Mouse (Mus musculus) cerebellum, postnatal 25 days (tissue): ENCODE measurements at regions not wholly inside any gene's neighbourhood (a gene's known extent, or its start where the extent isn't known, plus 50 kb on each side); places are given as distances from the start of the nearest gene placed in this dataset.

Experiments used
- DNase-seq, 2 experiments: peaks; one replicate each; pipeline ENCODE4 v3.0.0; 2021; ENCODE audit warnings: mixed read lengths in 2 of 2

DNA sequence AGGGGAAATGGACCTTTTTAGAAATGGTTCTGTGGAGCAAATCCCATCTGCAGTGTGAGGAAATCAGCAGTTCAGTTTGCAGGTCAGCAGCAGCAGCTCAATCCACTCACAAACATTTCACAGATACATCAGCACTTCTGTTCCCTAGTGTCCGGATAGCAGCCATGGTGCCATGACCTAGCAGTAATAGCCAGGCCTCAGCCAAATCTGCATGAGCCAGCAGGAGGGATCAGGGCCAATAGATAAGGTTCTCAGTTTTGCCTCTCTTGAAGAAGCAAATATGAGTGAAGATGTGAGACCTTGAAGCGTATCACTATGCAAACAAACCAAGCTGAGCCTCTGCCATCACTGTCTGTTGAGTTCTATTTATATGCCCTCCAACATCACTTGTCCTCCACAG lies 380.7 kb upstream of the Chrm3 start:
- no peak for DNase-seq

DNA sequence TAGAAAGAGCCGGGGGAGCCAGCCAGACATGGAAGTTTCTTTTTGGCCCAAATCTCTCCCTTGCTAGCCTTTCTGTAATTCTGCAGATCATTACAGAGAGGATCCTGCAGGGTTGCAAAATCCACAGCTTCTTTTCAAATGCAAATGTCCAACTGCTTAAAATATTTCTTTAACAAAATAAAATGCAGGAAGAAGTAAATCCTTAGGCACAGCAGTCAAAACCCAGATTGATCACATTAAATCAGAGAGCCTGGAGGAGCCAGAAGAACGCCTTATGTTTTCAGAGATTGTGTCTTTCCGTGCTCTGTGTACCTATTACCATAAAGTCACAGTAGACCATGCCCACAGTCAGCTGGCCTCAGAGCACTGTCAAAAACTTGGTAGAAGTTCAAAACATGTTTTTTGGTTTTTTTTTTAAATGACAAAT lies 365.1 kb upstream of the Chrm3 start:
- no peak for DNase-seq

DNA sequence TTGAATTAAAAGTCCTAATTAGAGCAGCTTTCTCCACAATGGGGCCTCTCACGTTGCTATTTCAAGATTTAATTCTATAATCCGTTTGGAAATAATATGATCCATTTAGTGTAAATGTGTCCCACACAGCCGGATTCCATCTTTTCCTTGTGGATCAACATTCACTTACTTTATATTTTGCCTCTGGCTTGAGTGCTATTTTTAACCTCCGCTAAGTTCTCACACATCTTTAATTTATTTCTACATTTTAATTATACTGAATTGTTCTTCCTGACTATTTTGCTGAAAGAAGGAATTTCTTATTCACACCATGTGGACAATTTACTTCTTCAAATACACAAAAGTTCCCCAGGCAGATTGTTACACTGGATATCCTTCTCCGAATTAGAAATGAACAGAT lies 364.7 kb upstream of the Chrm3 start:
- no peak for DNase-seq

DNA sequence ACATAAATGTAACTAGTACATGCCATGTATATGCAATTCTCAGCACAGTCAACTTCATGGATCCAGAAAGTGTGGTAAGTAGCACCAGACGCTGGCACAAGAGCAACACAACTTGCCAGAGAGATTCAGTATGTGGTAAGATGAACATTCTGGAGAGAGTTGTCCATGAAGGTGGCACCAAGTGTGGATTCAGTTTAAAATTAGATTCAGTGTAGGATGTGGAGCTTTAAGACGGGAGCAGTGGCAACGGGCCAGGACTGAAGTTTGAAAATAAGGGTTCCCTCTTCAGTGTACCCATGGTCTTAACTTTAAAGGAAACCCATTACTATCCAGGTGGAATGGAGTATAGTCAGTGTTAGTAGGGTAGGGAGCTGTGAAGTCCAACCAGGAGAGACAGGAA lies 360.0 kb upstream of the Chrm3 start:
- DNase-seq, result no peak

DNA sequence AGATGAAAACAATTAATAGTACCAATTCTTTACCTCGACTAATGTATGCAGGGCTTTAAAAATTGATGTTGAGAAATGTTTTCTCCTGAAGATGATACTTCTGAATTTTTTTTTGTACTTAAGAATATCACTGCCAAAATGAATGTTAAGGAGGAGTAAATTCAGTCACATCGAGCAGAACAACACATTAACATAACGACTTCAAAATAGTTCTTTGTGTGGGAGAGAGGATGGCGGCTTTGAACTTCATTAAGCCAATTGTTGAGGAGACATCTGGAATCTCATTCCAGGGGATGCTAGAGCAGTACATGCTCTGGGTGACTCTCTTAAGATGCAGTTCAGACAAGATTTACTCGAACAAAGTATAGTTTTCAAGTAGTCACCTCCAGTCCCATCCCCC lies 350.8 kb upstream of the Chrm3 start:
- no peak for DNase-seq

DNA sequence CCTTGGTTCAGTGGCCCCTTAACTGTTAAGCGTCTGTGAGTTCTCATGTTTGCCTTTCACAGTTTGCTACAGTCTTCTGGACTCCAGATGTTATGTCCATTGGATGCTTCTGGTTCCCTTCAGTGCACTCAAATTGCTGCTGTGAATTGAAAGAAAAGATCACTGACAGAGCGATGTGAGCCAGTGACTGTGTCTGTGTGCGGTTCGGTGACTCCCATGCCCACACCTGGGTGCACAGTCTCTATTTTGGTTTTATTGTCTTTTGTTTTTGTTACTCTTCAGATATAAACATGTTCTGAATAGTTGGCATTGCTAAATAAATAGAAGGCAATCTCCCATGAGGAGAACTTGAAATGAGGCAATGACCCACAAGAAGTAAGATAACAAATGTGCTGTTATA lies 350.3 kb upstream of the Chrm3 start:
- DNase-seq, result no peak

DNA sequence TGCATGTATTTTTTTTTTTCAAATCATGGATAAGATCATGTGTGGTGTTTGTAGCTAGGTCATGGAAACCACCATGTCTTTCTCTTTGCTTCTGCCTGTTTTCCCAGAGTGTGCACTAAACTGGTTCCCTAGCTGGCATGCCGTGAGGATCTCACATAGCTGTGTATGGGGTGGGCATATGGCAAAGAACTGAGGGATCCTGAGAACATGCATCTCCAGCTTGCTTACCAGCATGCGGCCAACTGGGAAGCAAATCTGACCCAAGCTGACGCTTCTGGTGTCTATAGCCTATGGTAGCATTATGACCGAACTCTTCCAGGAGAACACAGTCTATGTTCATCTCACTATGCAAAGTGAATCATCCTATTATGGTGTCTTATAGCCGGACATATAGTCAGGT lies 336.5 kb upstream of the Chrm3 start:
- peak; percentile 47 to 57 for DNase-seq

DNA sequence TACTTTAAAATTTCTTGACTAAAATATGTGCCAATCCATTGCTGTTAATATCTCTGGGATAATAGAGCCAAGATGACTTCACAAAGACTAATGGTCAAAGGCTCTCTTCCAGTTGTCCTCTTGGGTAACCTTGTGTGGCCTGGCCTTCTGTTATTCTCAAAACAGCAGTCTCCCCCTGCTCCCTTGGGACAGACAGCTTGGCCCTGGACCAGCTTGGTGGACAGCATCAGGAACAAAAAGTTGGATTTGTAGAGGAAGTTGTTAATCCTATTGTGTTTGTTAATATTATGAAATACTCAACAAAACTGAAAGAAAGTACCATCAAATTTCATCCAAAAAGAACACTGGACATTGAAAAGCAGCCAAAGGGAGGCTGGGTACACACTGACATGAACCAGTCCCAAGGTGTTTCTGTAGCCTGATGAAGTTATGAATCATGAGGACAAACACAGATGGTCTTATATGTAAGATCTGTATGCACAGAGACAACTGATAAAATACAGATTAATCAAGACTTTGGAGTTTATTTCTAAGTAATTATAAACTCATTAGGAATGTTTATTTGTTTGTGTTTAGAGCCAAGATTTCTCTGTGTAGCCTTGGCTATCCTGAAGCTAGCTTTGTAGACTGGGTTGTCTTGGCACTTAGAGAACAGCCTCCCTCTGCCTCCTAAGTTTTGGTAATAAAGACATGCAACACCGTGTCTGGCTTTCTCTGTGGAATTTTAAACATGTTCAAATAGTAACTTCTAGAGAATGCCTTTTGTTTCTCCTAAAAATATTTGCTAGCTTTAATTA lies 335.7 kb upstream of the Chrm3 start:
- DNase-seq, result peak in 1 of 2 experiments; percentile 11

DNA sequence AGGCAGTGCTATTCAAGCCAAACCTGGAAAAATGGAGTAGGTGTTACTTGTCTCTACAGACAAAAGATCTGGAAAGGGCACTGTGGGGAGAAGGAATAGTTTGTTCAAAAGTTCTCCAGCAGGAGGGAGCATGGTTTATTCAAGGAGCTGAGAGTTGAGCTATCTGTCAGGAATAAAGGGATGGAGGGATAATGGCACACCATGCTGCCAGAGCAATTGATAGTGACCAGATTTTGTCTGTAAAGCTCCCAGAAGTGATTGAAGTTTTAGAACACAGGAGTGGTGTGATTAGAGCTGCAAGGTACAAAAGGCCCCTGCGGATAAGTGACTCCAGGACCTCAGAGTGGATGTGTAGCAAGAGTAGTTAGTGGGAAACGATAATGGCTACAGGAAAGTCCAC lies 330.7 kb upstream of the Chrm3 start:
- no peak for DNase-seq

DNA sequence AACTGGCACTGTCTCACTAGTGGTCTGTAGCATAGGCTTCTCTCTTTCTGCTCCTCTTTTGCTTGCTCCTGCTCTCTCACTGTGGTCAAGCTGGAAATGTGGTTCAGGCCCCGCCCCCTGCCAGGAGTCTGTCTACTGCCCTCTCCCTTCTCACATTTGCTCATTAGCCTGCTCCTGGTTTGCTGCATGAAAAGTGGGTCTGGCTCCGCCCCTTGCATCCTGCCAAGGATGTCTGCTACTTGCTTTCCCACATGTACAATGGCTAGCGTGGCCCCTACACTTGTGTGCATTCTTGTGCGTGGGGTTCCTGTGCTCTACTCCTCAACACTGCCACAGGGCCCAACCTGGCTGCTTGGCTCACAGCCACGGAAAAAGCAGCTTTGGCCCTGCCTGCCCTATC lies 326.7 kb upstream of the Chrm3 start:
- DNase-seq, result peak; percentile 7 to 21

DNA sequence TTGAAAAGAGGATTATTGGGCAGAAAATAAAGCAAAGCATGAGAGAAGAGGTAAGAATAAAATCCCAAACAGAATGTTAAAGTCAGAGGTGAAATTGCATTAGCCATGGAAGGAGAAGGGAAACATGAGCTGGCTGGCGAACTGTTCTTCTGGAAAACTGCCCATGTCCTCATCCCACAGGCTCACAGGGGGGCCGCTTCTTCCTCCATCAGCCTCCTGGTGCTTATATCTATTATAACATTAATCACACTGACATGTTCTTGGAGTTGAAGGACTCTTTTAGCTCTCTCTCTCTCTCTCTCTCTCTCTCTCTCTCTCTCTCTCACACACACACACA lies 293.4 kb upstream of the Chrm3 start:
- peak; percentile 58 to 68 for DNase-seq

DNA sequence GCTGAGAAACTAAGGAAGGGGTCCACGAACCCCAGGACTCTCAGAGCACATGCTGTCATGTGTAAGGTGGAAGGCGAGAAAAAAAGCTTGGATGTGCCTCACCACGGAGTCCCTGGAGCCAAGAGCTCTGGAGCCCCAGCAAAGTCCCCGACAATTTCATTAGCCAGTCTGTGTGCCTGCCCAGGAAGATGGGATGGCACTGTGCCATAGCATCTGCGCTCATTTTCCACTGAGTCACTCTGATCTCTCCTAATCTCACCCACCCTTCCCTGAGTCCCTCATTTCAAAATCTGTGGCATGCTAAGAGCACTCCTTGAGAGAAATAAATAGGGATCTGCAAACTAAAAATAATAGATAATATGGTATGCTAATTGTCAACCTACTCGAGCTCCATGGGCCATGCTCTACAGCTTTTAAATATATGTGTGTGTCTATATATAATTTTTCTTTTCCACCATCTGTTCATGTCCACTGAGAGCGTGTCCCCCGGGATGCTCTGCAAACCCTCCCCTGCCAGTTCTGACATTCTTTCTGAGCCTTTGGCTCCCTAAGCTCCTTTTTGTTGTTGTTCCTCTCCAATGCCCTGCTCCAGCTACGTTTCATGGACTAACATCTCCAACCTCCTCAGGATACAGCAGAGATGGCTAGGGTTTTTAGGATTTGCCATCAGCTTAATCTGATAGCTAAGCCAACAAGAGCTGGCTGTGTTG lies 292.9 kb upstream of the Chrm3 start:
- DNase-seq, result peak; percentile 86 to 88

DNA sequence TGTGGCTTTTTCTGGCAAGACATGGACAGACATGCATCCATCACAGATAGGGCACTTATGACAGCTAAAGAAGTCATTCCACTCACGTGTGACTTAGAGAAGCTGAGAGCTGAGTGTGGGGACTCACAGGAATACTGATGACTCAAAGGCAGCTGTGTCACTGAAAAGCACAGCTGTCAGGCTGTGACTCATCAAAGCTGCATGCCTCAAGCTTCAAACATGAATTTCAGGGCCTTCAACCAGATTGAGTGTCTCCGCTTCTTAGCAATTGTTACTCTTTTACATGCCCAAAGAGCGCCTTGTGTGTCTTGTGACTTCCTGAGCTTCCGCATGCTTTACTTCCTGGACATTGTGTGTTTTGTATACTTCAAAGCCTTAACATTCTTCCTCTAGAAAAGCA lies 276.2 kb upstream of the Chrm3 start:
- no peak for DNase-seq

DNA sequence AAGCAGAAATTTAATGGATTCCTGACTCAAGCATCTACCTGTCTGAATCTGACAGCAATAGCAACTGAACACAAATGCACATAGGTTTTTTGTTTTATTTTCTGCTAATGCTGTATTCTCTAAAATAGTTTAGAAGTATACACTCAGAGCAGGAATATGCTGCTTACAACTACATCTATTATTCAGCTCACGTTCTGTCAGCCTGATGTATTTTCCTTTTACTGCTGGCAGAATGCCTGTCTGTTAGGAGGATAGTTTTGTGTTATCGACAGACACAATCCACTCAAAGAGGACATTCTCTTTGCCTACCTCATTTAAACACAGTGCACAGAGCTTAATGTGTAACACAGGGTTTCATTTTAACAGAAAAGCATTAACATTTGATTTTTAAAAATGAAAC lies 269.8 kb upstream of the Chrm3 start:
- no peak for DNase-seq

DNA sequence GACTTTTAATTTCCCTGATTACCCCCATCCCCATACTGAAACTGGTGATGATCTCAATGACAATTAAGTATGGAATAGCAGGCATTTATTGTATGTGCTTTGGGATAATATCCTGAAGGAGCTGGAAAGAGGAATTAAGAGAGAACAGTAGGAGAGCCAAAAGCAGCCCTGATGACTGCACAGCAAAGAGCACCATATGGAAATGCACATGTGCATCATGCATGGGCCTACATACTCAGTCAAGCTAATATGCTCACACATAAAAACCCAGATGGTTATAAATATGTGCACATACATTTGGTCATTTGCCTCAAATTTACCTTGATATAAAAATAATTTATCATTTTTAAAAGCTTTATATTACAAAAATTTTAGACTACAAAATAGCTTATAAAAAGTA lies 259.0 kb upstream of the Chrm3 start:
- no peak for DNase-seq

DNA sequence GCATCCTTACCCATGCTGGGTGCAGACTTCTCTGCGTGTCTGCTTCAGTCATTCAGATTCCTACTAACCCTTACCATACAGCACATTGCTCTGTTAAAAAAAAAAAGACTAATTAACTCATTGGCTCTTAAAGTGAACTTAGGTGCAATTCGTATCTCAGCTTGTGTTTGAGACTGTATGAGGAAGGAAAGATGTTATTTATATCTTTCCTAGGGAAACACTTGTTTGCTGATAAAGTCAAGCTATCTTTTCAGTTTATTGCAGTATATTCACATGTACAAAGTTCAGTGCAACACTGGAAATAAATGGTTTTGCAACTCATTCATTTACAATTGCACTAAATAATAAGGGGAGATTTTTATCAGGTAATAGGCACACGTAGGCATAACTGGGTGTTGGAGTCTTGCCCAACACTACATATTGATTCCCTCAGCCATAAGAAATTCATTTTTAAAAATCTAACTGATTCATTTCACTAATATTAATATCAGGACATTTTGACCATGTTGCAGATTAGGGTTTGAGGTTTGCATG lies 257.8 kb upstream of the Chrm3 start:
- DNase-seq, result no peak

DNA sequence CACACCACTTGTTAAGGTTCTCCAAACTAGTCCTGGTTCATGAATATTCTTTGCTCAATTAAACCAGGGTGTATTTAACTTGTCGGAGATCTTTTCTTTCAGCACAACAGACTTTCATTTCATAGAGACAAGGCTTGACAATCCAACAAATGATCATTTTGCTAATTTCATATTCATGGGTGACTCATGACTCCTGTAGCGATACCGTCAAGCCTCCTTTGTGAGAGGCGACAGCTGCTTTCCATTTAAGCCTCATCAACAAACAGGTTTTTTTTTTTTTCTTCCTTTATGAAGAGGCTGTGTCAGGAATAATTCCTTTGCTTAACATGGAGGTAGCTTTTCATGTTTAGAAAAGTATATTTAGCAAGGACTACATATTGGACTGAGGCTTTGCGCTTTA lies 214.3 kb upstream of the Chrm3 start:
- DNase-seq, result no peak

DNA sequence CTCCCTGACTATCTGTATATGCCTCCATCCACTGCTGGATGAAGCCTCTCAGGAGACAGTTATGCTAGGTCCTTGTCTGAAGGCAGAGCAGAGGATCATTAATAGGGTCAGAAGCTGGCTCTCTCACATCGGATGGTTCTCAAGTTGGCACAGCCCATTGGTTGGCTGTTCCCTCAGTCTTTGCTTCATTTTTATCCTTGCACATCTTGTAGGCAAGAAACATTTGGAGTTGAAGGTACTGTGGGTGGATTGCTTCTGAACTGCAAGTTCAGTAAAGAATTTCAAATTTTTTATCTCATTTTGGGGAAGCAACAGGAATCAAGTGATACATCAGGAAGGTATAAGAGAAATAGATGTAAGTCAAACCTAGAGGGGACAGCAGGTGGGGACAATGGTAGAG lies 206.2 kb upstream of the Chrm3 start:
- no peak for DNase-seq

DNA sequence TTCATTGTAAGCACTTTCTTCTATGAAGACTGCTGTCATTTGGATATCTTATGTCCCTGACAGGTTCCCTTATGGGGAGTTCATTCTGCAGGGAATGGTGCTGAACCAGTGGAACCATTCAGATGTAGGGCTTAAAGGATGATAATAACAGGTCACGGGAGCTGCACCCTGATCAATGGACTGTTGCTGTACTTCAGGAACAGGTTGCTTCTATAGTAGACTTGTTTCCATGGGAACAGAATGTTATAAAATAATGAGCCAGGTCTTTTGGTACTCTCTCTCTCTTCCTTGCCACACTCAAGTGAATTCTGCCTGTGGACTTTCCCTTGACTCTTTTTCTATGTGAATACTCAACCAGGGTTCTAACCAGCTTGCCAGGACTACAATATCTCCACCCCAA lies 196.9 kb upstream of the Chrm3 start:
- no peak for DNase-seq

DNA sequence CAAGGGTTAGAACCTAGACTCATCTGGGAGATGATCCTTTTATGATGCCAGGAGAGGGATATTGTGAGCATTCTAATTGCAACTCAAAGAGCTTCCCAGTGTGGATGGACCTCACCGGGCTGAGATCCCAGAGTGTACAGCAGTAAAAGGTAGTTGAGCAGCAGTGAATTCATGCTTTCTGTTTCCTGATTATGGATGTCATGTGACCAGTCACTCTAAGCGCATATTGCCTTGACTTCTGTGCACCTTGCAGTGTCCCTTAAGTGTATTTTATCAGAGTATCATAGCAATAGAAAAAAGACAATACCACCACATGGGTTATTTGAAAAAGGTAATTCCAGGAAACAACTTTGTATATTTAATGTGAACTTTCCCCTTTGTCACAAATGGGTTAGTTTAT lies 193.9 kb upstream of the Chrm3 start:
- DNase-seq, result no peak

DNA sequence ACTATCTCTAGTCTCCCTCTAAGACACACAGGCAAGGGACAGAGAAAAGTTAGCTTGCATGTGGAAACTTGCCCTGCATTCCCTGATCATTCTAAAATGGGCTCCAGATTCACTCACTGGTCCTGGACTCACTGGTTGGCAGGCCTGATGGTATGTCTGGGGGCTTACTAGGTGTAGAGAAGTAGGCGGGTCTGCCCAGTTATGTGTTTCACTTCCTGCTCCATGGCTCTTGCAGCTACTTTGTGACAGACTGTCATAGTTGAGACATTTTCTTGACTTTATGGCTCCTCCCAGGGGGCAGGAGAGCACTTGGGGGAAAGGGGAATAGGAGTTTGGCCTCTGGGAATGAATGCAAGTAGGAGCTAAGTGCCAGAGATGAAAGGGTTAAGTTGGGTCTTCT lies 182.1 kb upstream of the Chrm3 start:
- DNase-seq, result no peak

DNA sequence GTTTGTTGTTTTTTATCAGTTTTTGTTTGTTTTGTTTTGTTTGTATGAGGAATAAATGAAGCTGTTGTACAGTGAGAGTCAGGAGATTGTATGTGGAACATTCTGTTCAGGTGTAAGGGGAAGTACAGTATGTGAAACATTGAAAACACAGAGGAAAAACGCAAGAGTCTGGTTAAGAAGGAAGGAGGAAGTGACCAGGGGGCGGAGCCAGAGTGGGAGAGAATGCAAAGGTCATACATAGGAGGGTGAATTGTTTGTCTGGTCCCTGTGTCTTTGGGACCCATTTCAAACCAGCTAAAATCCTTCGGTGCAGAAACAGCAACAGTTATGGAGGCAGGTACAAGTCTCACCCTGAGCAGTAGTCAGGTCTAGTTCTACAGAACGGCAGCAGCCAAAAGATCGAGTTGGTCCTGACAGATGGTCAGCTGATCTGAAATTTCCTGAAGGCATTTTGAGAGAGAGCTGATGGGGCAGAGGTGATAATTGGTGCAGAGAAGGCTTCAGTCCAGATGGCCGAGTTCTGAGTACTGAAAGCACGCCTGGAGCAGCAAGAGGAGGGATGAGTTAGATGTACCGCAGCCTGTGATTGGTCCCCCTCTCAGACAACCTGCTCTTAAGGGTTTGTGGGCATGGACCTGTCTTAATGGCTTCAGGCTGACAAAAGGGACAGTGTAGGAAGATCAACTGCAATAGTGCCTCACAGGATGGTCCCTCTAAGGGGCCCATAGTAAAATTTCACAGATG lies 179.7 kb upstream of the Chrm3 start:
- DNase-seq, result peak; percentile 36 to 58

DNA sequence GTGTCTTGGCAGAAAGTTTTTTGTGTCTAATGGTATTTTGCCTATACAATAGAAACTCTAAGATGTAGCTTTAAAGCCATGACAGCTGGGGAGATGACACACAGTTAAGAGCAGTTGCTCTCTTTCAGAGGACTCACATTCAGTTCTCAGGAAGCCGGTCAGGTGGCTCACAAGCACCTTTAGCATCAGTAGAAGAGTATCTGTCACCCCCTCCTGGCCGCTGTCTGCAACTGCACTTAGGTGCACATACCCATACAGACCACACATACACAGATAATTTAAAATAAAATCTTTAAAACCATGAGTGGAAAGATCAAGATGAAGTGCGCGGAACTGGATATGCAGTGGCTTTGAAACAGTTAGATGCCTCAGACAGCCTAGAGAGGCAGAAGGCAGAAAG lies 178.3 kb upstream of the Chrm3 start:
- DNase-seq, result no peak

DNA sequence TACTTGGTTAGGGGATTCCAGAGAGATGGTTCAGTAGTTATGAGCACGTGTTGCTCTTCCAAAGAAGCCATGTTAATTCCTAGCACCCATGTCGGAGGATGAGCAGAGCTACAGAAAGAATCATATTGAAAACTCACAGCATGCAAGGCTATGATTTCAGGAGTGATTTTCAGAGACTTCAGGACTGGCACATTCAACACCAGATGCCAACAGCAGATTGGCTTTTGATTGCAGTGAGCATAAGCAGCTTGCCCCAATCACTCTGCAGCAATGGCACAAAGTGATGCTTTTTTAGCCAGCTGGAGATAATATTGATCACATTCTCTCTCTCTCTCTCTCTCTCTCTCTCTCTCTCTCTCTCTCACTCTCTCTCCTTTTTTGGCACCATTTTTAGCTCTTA lies 166.6 kb upstream of the Chrm3 start:
- DNase-seq, result no peak
